Mouse (Mus musculus) lung, postnatal 0 days (tissue): ENCODE measurements around the gene Olfr769. TPM values are rescaled to one million over a fixed set of nuclear protein-coding genes. Genes with fewer than 3 reads are reported as not detected.

Experiments
- ATAC-seq: fragments of 200-750 bp; cut with Nextera tagmentation; 2 replicates; pipeline ENCODE4 v1.8.0; 2017; ENCODE audit warnings: moderate library complexity
- DNase-seq: peaks from one replicate; pipeline ENCODE4 v3.0.0-alpha.2; 2016; ENCODE audit warnings: low spot score
- H3K27ac ChIP-seq: fragments of 300-500 bp; sonication (generic); 2 replicates; pipeline ENCODE4 v1.5.1; 2014; ENCODE audit warnings: antibody characterized with exemption, mild to moderate bottlenecking, low read length, mixed read lengths
- H3K27me3 ChIP-seq: fragments of 300-500 bp; sonication (generic); replicated peaks from 2 replicates; pipeline ENCODE4 v1.6.1; 2014; ENCODE audit warnings: low read length, mixed read lengths; ENCODE audit not compliant: insufficient read depth
- H3K36me3 ChIP-seq: fragments of 300-500 bp; sonication (generic); 2 replicates; pipeline ENCODE4 v1.6.1; 2014; ENCODE audit warnings: low read length, mixed read lengths; ENCODE audit not compliant: insufficient read depth
- H3K4me1 ChIP-seq: fragments of 300-500 bp; sonication (generic); 2 replicates; pipeline ENCODE4 v1.6.1; 2014; ENCODE audit warnings: antibody characterized with exemption, low read depth, low read length, mixed read lengths; ENCODE audit not compliant: insufficient read depth
- H3K4me2 ChIP-seq: fragments of 300-500 bp; sonication (generic); replicated peaks from 2 replicates; pipeline ENCODE4 v1.6.1; 2014; ENCODE audit warnings: low read depth, mild to moderate bottlenecking, low read length, moderate library complexity, mixed read lengths
- H3K4me3 ChIP-seq: fragments of 300-500 bp; sonication (generic); 2 replicates; pipeline ENCODE4 v1.5.1; 2014; ENCODE audit warnings: low read depth, low read length
- H3K9ac ChIP-seq: fragments of 300-500 bp; sonication (generic); replicated peaks from 2 replicates; pipeline ENCODE4 v1.6.1; 2014; ENCODE audit warnings: low read depth, mild to moderate bottlenecking
- H3K9me3 ChIP-seq: fragments of 300-500 bp; sonication (generic); 2 replicates; pipeline ENCODE4 v1.6.1; 2016; ENCODE audit warnings: low read length, mixed read lengths
- CTCF ChIP-seq: IDR thresholded peaks from 2 replicates; pipeline ENCODE4 v1.5.1; 2016; ENCODE audit warnings: antibody characterized with exemption, mild to moderate bottlenecking
- EP300 ChIP-seq: IDR thresholded peaks from 2 replicates; pipeline ENCODE4 v1.6.1; 2016; ENCODE audit warnings: antibody characterized with exemption, mild to moderate bottlenecking, control low read depth
- WGBS: fragments of 180-500 bp; shearing (Covaris S2); extraction: QIAGEN DNeasy Blood & Tissue Kit; methylation state at CpG from one replicate; pipeline ENCODE4 v1.1.7; 2014; 5-methylcytosine and 5-hydroxymethylcytosine counted together
- polyA plus RNA-seq: library from polyadenylated mRNA; unstranded; fragments of >200 nt; fragmentation: Nextera tagmentation; extraction: Ambion mirVana; gene quantifications from 2 replicates; pipeline ENCODE4 v1.2.1, GENCODE M21; 2015

The Olfr769 gene
- polyA plus RNA-seq, 1 experiment from 2014 or later = not detected

DNA sequence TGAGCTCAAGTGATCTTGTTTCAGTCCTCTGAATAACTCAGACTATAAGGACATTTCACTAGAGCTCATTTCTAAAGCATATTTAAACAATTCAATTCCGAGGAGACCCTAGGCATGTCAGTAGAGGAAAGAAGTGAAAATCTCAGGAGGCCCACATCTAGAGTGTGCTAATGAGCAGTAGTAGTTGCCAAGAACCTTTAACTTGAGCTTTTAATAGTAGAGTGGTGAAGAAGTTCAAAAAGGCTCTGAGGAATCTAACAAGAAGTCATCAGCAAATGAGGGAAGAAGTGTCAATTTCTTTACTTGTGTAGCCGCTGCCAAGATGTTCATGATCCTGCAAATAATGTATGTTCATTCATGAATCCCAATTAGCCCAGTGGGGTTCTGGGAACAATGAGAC is 48.8 kb downstream of the Olfr769 start, which contains the start of gene Olfr766-ps1:
Gene Olfr766-ps1 (minus strand): TSS at position 101 of the 400 bp plus-strand sequence.
- no peak for DNase-seq
- H3K4me3 ChIP-seq = no peak within 1 kb of the TSS
- H3K36me3 ChIP-seq = no peaks in the 10 kb centered on the region
- no peak within 1 kb of the TSS for H3K4me2 ChIP-seq
- ATAC-seq = no peak
- WGBS = 65% methylated on average over 2 of the region's 2 CpGs
- H3K27ac ChIP-seq = no peak within 1 kb of the TSS
- H3K9ac ChIP-seq = no peak within 1 kb of the TSS
- no peaks in the 10 kb centered on the region for H3K27me3 ChIP-seq
- no peaks in the 10 kb centered on the region for H3K4me1 ChIP-seq
- TF ChIP-seq EP300 (no peak), CTCF (no peak)
- no peaks in the 10 kb centered on the region for H3K9me3 ChIP-seq

Other genes with a start within 250 kb of the Olfr769 start
- gene Gdf11, start 226.1 kb downstream of the Olfr769 start, polyA plus RNA-seq = 1.6 and 2.1 TPM in 2 replicates
- 761 and 764 TPM in 2 replicates for gene Cd63, start 216.9 kb downstream of the Olfr769 start, polyA plus RNA-seq
- gene Rdh5, start 195.0 kb downstream of the Olfr769 start, polyA plus RNA-seq = 13.2 and 16.7 TPM in 2 replicates
- 228 and 243 TPM in 2 replicates for gene Bloc1s1, start 193.8 kb downstream of the Olfr769 start, polyA plus RNA-seq
- gene Itga7, start 184.0 kb downstream of the Olfr769 start, polyA plus RNA-seq = 14.6 and 20.7 TPM in 2 replicates
- gene Mettl7b, start 156.9 kb downstream of the Olfr769 start, polyA plus RNA-seq = 0.10 and 0.33 TPM in 2 replicates
- gene Olfr9, start 128.4 kb downstream of the Olfr769 start, polyA plus RNA-seq = not detected in 2 replicates
- not detected in 2 replicates for gene Olfr763, start 107.1 kb downstream of the Olfr769 start, polyA plus RNA-seq
- not detected in 2 replicates for gene Olfr764-ps1, start 78.0 kb downstream of the Olfr769 start, polyA plus RNA-seq
- gene Olfr765, start 67.9 kb downstream of the Olfr769 start, polyA plus RNA-seq = not detected in 2 replicates
- gene Olfr766-ps1, start 48.9 kb downstream of the Olfr769 start, polyA plus RNA-seq = not detected in 2 replicates
- not detected in 2 replicates for gene Olfr767, start 35.0 kb downstream of the Olfr769 start, polyA plus RNA-seq
- gene Olfr768, start 18.5 kb downstream of the Olfr769 start, polyA plus RNA-seq = not detected in 2 replicates
- not detected in 2 replicates for gene Olfr770, start 21.1 kb upstream of the Olfr769 start, polyA plus RNA-seq
- not detected in 2 replicates for gene Olfr771, start 46.9 kb upstream of the Olfr769 start, polyA plus RNA-seq
- gene Olfr772, start 60.1 kb upstream of the Olfr769 start, polyA plus RNA-seq = not detected in 2 replicates
- gene Olfr773, start 69.6 kb upstream of the Olfr769 start, polyA plus RNA-seq = not detected in 2 replicates
- not detected in 2 replicates for gene Olfr774, start 118.3 kb upstream of the Olfr769 start, polyA plus RNA-seq
- gene Olfr775, start 130.6 kb upstream of the Olfr769 start, polyA plus RNA-seq = not detected in 2 replicates
- not detected in 2 replicates for gene Olfr776, start 141.3 kb upstream of the Olfr769 start, polyA plus RNA-seq
- gene Olfr777, start 153.6 kb upstream of the Olfr769 start, polyA plus RNA-seq = not detected in 2 replicates
- gene Olfr780, start 200.3 kb upstream of the Olfr769 start, polyA plus RNA-seq = not detected in 2 replicates
- not detected in 2 replicates for gene Olfr781, start 211.0 kb upstream of the Olfr769 start, polyA plus RNA-seq
- gene Olfr782, start 231.0 kb upstream of the Olfr769 start, polyA plus RNA-seq = not detected in 2 replicates